Mouse (Mus musculus) cortical plate, adult 2 months (tissue): ENCODE results near the gene Ap5z1. TPM values are rescaled to one million over a fixed set of nuclear protein-coding genes. Genes with fewer than 3 reads are reported as not detected.

ENCODE experiments used
- H3K27ac ChIP-seq: fragments of 200-500 bp; 2 replicates; pipeline ENCODE4 v1.5.1; 2012; ENCODE audit warnings: low read length, control low read depth, inconsistent platforms; ENCODE audit not compliant: insufficient read depth
- H3K4me1 ChIP-seq: fragments of 200-500 bp; 2 replicates; pipeline ENCODE4 v1.6.1; 2011; ENCODE audit warnings: low read length; ENCODE audit not compliant: control insufficient read depth, insufficient read depth
- H3K4me3 ChIP-seq: fragments of 200-500 bp; 2 replicates; pipeline ENCODE4 v1.5.1; 2011; ENCODE audit warnings: mild to moderate bottlenecking, low read length, control low read depth; ENCODE audit not compliant: insufficient read depth
- CTCF ChIP-seq: fragments of 200-500 bp; IDR thresholded peaks from 2 replicates; pipeline ENCODE4 v1.5.1; 2011; ENCODE audit warnings: mild to moderate bottlenecking, control low read depth, low read length; ENCODE audit not compliant: insufficient read depth; ENCODE audit errors: extremely low read depth
- POLR2A ChIP-seq: fragments of 200-500 bp; IDR thresholded peaks from 2 replicates; pipeline ENCODE4 v1.6.1; 2011; ENCODE audit warnings: mild to moderate bottlenecking, low read length, control low read depth; ENCODE audit not compliant: insufficient read depth; ENCODE audit errors: extremely low read depth
- polyA plus RNA-seq: library from polyadenylated mRNA; depleted of rRNA; stranded (reverse); fragments of >200 nt; gene quantifications from 2 replicates; pipeline ENCODE4 v1.2.3, GENCODE M21; 2012; rRNA removed

The Ap5z1 gene
- polyA plus RNA-seq: 31.5 and 32.5 TPM in 2 replicates

GRCm38 (mm10) chr5:142463461-142464454 lies at the start of gene Ap5z1:
Ap5z1 (plus strand) TSS chr5:142463944.
- no peaks in the 10 kb centered on the region for H3K4me1 ChIP-seq
- TF ChIP-seq CTCF: no peak
- peak; percentile 44; the same call in 1 of the 2 replicates for TF ChIP-seq POLR2A
- peak within 1 kb of the TSS; percentile 75 for H3K27ac ChIP-seq
- peak within 1 kb of the TSS; percentile 88 for H3K4me3 ChIP-seq

GRCm38 (mm10) chr5:142415401-142415800 lies 48.3 kb upstream of the Ap5z1 start:
- TF ChIP-seq POLR2A (no peak), CTCF (no peak)
- Histone ChIP-seq H3K27ac (no peak overlapping the region), H3K4me1 (peaks cover 7% of the 10 kb centered on the region; the same call in 1 of the 2 replicates), H3K4me3 (no peak overlapping the region)

GRCm38 (mm10) chr5:142416070-142416775 lies 47.5 kb upstream of the Ap5z1 start:
- TF ChIP-seq POLR2A: no peak
- TF ChIP-seq CTCF: no peak
- Histone ChIP-seq H3K4me3 (no peak overlapping the region), H3K27ac (no peak overlapping the region)

GRCm38 (mm10) chr5:142417104-142417503 lies 46.6 kb upstream of the Ap5z1 start:
- Histone ChIP-seq H3K27ac (no peak overlapping the region), H3K4me1 (peaks cover 7% of the 10 kb centered on the region; the same call in 1 of the 2 replicates), H3K4me3 (no peak overlapping the region)
- TF ChIP-seq CTCF: no peak
- TF ChIP-seq POLR2A: no peak

More at GRCm38 (mm10) chr5:142416070-142416775, 47.5 kb upstream of the Ap5z1 start:
- H3K4me1 ChIP-seq: peaks cover 9% of the 10 kb centered on the region; the same call in 1 of the 2 replicates

- peaks cover 6% of the 10 kb centered on the region; the same call in 1 of the 2 replicates for H3K4me1 ChIP-seq
- TF ChIP-seq CTCF: no peak
- TF ChIP-seq POLR2A: no peak
- H3K27ac ChIP-seq: no peak overlapping the region
- H3K4me3 ChIP-seq: no peak overlapping the region
Observed at GRCm38 (mm10) chr5:142417876-142418275, 45.9 kb upstream of the Ap5z1 start.

GRCm38 (mm10) chr5:142418419-142418818 lies 45.3 kb upstream of the Ap5z1 start:
- H3K27ac ChIP-seq: no peak overlapping the region

GRCm38 (mm10) chr5:142420317-142420716 lies 43.4 kb upstream of the Ap5z1 start:
- Histone ChIP-seq H3K4me3 (no peak overlapping the region), H3K4me1 (peaks cover 14% of the 10 kb centered on the region), H3K27ac (no peak overlapping the region)
- TF ChIP-seq CTCF (no peak), POLR2A (no peak)

More at GRCm38 (mm10) chr5:142418419-142418818, 45.3 kb upstream of the Ap5z1 start:
- Histone ChIP-seq H3K4me1 (peaks cover 4% of the 10 kb centered on the region; the same call in 1 of the 2 replicates), H3K4me3 (no peak overlapping the region)
- TF ChIP-seq CTCF (no peak), POLR2A (no peak)

- no peak for TF ChIP-seq POLR2A
- Histone ChIP-seq H3K27ac (no peak overlapping the region), H3K4me1 (peaks cover 15% of the 10 kb centered on the region), H3K4me3 (no peak overlapping the region)
Observed at GRCm38 (mm10) chr5:142420920-142421319, 42.8 kb upstream of the Ap5z1 start.

- Histone ChIP-seq H3K27ac (no peak overlapping the region), H3K4me1 (peaks cover 17% of the 10 kb centered on the region), H3K4me3 (no peak overlapping the region)
- no peak for TF ChIP-seq CTCF
- no peak for TF ChIP-seq POLR2A
Observed at GRCm38 (mm10) chr5:142421886-142422285, 41.9 kb upstream of the Ap5z1 start.

- peaks cover 17% of the 10 kb centered on the region for H3K4me1 ChIP-seq
- no peak overlapping the region for H3K27ac ChIP-seq
- no peak for TF ChIP-seq POLR2A
- no peak for TF ChIP-seq CTCF
- H3K4me3 ChIP-seq: no peak overlapping the region
Observed at GRCm38 (mm10) chr5:142423141-142423540, 40.6 kb upstream of the Ap5z1 start.
